Mouse (Mus musculus) mouse trophoblast stem cell (cell line): ENCODE results near the gene Ltbp2.

Experiments used
- in situ Hi-C, 2 experiments: fragments of 300-500 bp; cut with MseI, MboI; formaldehyde crosslinking; loops; 2 replicates in 1 of 2; 3 replicates in 1 of 2; pipeline ENCODE4 v1.15.1; 2025

The Ltbp2 gene

DNA sequence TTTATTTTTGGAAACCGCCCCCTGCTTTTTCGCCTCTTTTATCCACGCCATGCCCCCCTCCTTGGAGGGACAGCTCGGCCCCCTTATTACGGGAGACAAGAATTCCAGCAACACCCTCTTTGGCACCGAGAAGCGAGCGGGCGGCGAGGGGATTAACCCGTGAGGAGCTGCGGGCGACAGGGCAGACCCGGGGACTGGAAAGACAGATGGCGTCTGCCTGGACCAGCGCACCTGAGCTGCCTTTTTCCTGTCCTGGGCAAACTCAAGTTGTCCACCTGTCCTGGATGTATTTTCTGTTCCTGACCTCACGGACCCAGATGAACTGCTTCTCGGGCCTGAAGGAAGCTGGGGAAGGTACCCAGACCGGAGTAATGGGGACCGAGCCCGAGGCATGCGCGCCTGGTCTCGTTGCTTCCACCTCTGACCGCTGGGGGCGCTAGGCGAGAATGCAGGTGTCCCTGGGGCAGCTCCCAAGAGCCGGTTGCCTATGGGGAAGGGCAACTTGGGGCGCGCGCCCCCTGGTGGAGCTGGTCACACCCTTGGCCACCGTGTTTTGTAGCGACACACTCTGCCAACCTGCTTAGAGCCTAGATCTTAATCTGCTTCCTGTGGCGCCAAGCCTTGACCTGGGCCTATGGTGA is at the start of gene Ltbp2:
TSS of gene Ltbp2 (minus strand) at position 52 of the 641 bp plus-strand sequence.
- in situ Hi-C loops: no loop called here

DNA sequence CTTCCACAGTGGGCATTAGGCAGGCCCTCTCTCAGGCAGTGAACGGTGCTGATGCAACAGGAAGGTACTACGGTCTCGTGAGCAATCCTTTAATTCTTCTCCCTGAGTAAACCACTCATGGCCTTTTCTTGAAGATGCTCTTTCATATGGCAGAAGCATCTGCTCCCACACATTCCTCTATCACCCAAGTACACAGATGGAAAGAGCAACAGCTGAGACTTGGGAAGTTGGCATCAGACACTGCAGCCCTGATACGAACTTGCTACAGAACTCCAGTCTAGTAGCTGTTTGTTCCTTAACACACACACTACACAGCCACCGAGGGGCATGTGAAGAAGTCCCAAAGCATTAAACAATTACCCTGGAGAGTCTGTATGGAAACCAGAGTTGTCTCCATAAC is 48.0 kb upstream of the Ltbp2 start:
- in situ Hi-C loops: no loop called here

DNA sequence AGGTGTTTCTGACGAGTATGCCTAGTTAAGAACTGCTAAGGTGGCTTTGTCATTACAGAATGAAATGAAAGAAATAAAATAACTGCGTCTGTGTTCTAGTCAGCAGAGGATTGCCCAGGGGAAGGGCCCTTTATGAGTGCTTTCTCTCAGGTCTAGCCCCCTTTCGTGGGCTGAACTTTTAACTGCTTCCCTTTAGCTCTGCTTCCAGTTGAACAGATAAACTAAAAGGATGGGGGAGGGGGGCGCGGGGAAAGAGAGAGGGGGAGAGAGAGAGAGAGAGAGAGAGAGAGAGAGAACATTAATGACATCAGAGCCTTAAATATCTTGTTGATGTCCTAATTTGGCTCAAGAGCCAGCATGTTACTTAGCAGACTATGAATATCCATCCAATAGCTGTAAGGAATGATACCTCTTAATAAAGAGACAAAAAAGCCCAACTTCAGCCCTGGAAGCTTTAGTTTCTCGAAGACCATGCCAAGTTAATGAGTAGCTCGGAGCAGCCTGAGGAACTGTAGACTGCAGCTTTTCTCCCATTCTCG is 45.6 kb upstream of the Ltbp2 start:
- in situ Hi-C loops: no loop called here

DNA sequence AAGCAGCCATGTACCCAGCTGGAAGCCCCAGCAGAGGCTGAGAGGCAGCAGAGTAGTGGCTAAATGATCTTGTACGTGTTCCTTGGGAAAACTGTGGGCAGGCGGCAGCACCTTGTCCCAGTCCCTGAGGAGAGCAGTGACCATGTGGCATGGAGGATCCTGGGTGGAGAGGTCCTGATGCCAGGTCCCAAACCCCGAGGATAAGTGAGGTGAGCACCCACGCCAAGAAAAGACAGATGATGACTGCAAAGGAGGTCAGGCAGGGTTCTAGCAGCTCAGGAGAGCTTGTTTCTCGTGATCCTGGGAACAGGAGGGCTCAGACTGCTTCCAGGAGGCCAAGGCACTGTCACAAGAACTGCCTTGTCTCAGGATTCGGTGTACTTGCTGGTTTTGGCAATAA is 42.5 kb upstream of the Ltbp2 start:
- in situ Hi-C loops: no loop called here

DNA sequence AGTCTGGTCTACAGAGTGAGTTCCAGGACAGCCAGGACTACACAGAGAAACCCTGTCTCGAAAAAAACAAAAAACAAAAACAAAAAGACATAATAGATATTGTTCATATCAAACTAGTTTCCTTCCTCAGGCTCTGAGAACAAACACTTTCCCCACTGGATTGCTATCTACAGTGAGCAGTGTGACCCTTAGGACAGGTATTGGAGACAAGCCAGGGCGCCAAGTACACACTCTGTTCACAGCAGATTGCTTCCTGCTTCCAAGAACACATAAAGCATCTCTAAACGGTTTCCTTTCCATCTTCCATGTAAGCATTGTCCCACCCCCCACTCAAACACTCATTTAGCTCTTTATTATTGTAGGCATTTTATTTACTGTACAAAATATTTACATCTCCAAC is 41.5 kb upstream of the Ltbp2 start:
- in situ Hi-C loops: no loop called here

DNA sequence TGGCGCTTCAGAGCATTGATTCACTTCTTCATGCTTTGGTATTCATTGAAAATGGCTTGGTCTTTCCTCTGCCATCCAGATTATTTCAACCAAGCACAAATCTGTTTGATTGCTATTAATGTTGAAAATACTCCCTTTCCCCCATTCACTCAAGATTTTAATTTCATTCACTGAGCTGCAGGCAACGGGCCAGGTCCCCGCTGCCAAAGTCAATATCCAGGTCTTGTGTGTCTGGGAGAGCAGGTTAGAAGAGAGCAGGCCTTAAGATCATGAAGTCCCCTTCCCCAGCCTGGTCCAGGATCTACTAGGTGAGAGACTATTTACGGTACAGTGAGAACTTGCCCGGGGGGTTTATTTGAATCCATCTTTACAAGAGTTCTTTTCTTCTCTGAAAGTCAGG is 38.6 kb upstream of the Ltbp2 start:
- in situ Hi-C loops: no loop called here

DNA sequence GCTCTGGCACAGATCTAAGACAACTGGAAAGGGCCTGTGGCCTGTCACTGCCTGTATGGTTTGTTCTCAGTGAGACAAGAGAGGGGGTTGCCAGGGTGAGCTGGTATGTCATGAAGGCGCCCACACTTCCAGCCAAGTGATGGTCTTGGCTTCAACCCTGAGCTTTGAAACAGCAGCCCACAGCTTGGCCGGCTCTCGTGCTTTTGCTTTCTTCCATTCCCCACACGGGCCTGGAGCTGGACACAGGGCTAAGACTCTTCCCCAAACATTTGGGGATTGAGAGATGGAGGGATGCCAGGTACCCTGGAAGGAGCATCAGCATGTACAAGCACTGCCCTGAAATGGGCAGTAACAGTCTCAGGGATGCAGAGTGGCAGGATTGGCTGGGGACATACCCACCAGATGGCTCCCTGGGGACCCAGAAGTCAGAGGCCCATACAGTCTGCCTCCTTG is 36.3 kb upstream of the Ltbp2 start:
- in situ Hi-C loops: no loop called here

DNA sequence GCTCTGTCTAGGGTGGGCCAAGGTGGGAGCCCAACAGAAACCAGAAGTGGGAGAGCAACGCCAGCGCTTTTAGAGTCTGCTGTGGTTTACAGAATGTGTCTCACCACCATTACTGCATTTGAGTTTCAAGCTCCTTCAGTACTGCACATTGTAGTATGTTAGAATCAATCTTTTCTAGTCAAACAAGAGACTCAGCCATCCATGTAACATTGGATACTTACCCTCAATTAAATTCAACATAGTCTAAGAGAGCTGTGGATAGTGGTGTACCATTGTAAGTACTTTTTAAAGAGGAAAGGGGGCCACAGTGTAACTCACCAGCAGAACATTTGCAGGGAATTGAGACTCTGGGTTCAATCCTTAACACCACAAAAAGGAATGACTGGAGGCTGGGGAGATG is 35.3 kb upstream of the Ltbp2 start:
- in situ Hi-C loops: no loop called here

DNA sequence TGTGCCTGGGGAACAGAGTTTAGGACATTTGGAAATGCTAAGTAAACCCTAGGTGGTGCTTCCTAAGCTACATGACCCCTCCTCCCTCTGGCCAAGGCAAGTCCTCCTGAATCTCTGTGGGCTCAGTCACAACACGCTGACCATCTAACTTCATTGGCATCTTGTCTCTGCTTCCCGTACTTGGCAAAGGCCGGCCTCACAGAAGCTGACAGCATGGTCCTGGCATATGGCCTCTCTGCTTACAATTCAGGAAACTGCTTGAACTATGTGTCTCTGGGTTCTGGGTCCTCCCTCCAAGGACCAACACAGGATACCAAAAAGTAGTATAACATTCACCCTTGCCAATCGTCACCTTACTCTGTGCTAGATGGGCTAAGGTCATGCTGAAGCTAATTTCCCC is 33.7 kb upstream of the Ltbp2 start:
- in situ Hi-C loops: no loop called here

DNA sequence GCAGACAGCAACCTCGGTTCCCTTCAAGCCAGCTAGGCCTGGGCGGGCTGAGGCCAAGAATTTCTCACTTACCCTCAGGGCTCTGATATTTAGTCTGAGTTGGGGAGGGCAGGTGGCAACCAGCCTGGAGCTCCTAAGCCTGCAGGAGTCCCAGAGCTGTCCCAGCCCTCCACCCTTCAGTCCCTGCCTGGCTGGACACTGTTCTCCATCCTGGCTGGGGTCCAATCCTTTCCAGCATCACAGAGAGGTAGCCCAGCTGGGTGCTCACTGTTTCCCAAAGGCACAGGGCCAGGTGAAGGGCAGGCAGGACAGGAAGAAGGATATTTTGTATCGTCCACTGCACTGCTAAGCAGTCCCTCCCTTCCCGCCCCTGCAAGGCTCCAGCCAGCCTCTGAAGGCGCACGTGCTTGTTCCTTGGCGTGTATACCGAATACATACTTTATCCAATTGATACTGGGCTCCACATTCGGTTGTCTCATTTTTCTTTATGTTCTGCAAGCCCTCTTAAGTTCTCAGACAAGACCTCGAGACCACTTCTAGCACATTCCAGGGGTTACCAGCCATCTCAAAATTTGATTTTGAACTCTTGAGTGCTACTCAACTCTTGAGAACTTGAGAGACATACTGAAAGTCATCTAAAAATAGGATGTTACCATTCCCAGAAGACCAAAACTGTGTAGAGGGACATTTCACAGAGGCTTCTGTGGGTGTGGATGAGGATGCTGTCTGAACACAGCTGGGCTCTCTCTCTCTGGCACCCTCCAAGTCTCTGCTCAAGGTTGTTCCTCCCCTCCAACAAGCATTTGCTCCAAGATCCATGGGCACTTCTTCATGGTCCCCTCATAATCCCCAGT is 31.5 kb upstream of the Ltbp2 start:
- in situ Hi-C loops: no loop called here

DNA sequence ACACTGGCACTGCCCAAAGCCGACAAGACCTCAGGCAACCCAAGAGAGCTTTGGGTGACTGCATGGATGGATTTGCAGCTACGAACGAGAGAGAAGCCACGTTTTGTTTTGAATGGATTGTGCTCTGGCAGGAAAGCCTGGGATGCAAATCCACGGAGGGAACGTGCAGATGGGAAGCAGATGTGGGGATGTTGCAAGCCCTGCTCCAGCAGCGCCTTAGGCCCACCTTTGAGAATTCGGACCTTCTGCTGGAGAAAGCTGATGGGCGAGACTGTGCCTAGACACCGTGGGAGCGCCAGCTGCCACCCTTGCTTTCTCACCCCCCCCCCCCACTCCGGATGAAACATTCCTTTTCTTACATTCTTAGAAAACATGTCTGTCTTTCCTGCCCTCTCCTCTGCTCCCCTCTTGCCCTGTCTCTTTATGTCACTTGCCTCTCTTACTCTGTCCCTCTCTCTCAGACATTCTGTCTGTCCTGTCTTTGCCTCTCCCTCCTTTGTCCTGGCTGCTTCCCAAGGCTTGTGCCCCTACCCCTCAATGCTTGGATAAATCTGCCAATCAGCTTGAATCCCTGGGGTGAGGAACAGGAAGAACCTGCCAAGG is 30.8 kb upstream of the Ltbp2 start:
- in situ Hi-C loops: no loop called here

DNA sequence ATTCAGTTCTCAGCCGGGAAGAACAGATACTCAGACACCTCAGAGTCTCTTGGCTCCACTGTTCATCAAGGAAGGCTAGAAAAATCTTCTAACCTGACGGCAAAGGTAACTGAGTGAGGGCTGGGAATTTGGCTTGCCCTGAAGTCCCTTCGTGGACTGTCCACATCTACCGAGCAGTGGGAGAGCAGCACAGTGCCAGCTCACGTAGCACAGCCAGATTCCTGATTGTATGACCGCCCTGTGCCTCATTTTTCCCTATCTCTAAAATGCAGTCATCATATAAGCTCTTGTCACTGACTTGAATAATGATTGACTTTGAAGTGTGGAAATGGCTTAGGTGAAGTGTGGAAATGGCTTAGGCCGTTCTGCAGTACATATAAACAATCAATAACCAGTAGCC is 28.1 kb upstream of the Ltbp2 start:
- in situ Hi-C loops: no loop called here

DNA sequence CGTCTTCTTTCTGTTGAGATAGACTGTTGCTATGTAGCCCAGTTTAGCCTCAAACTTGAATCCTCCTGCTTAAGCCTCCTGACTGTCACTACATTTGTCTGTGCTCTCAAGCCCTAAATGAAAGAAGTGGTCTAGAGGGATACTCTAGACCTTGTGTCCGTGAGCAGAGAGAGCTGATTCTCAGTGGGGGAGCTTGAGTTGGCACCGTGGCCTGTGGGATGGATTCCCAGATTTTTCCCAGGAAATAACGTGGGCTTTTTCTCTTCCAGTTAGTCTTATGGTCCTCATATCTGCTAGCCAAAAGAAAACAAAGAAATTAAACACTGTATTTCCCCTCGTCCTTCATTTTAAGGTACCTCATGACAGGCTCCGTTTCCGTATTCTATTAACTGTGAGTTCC is 24.0 kb upstream of the Ltbp2 start:
- in situ Hi-C loops: no loop called here

DNA sequence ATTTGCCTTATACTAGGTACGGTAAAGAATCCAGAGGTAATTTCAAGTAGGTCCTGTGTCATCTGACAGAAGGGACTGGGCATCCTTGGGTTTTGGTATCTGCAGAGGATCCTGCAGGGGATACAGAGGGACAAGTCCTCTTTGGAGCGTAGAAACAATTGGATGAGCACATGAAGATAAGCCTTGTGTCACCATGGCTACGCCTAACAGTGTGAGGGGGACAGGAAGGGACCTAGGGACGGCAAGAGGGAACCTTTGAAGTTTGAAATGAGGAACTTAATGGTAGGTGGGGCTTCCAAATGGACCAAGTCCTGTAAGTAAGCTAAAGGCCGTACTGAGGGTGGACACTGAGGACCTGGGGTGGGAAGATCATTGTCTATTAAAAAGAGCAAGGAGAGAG is 21.0 kb upstream of the Ltbp2 start:
- in situ Hi-C loops: no loop called here

DNA sequence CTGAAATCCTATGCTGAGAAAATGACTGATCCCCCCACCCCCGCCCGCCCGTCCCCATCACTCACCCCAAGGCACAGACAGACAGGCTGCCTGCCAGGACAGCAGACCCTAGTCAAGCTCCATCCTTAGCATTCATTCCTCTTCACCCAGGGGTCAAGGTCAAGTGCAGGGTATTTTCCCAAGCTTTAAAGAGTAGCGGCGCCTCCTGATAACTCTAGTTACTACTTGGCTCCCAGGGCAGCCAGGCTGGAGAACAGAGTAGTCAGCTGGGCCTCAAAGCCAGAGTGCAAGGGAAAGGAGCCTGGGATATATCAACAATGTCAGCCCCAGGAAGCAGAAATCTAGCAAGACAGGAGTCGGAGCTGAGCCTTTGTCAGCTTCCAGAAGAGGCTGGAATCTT is 19.9 kb upstream of the Ltbp2 start:
- in situ Hi-C loops: no loop called here

DNA sequence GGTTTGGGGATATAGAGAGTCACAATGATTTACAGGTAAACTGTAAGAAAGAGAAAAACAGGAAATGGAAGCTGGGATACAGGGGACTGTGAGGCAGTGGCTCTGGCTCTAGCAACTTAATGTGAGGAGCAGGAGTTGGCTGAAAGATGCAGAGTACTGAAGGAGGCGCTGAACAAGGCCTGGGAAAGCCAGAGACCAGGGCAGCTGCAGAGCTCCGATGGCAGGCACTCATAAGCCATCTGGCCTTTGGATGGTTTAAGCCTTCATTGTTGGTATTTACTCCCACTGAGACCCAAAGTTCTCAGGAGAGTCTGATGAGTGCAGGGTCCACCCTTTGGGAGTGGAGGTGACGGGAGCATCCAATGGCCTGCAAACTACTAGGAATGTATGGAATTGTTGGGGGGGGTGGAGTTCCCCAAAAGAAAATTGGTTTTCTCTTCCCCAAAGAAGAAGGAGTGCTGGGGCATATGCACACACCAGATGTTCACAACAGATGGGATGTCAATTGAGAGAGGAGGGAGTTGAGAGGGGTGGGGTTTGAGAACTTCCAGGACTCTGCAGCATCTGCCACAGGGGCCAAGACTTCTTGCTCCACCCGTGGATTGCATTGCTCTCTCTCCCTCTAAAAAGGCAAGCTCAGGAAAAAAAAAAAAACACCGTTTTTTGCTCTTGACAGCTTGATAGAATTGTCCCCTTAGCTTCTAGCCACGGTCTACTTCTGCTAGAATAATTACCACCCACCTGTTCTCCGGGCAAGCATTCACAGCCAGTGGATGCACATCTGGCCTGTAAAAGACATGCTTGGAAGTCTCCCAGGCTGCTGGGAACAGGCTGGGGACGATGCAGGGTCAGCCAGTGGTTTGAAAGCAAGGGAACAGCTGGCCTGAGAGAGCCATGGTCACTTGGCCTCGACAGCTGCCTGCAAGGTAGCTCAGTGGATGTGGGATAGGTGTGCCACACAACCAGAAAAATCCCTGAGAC is 17.6 kb upstream of the Ltbp2 start:
- in situ Hi-C loops: no loop called here

DNA sequence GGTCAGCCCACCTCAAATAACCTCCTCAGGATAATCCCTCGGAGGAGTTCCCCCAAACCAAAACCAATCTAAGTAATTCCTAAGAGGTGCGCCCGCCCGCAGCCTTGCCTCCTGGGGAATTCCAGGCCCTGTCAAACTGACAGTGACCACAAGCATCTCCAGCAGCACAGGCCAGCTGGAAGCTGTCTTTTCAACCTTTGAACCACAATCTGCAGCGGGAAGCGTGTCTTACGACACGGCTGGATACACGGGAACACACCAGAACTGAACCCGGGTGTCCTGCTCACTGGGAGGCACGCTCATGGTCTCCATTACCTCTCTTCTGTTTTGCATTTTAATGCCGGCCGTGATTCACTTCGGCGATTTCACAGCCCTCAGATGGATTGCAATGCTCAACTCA is 14.0 kb upstream of the Ltbp2 start:
- in situ Hi-C loops: no loop called here

DNA sequence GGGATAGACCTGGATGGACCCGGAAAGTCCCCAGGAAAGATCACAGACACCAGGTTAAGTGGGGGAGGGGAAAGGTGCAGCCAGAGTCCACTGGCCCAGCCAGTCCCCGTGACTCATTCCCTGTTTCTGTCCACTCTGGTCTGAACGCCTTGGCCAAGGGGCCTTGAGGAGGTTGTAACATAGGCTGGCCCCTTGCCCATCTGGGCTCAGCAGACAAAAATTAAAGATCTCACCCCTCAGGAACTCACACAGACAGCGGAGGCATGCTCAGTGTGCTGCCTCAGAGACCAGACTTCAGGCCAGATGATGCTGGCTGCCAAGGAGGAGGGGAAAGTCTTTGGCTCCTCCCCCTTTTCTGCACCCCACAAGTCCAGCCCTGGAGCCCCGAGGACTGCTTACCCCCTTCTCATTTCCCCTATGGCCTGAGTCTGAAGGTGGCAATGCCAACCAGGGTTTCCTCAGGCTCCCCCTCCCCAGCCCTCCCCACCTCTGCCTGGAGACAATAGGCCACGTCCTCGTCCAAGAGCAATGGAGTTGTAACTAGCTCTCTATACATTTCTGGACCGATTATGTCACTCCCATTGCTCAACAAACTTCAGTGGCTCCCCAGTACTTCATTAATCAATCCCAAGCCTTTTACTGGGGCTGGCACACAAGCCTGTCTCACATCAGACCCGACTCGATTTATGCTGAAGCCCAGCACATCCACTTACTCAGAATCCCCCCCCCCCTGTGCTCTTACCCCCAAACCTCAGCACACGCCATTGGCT is 9.0 kb upstream of the Ltbp2 start:
- in situ Hi-C loops: no loop called here

DNA sequence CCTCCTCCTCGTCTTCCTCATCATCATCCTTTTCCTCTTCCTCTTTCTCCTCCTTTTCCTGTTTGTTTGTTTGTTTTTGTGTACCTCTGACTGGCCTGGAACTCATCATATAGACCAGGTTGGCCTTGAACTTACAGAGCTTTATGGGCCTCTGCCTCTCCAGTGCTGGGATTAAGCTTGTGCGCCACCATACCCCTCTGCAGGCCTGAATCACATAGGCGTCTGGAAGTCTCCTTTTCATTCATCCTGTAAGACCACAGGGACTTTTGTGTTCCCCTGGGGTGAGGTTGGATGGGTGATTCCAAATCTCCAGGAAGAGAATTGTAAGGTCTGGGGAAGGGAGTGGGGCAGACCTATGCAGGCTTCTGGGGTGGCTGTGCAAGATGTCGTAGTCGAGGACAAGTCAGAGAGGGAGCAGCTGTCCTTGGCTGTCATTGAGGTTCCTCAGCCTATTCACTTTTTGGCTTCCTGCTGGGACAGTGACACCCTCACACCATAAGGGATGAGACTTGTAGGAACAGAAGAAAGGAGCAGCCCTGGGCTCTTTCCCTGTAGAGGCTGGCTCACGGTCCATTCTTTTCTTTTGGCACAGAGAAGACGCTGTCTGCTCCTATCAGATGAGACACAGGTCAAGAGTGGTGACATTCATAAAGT is 8.2 kb upstream of the Ltbp2 start:
- in situ Hi-C loops: no loop called here

DNA sequence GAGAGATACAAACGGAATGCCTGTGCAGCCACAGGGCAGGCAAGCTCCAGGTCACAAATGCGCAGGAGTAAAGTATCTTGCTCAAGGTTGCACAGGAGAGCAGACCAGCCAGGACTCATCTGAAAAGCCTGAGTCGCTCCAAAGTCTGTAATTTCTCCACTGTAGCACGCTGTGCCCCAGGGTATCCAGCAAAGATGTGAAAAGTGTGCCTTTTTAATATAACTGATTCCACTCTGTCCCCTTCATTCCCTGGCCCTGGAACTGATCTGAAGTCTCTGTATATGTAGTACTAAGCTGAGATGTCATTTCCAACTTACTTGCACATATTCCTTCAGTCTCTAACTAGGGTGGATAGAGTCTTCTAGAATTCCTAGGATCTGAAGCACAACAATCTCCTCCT is 6.5 kb upstream of the Ltbp2 start:
- in situ Hi-C loops: no loop called here
